Mouse (Mus musculus): ENCODE results near the gene Prkd1. TPM values are rescaled to one million over a fixed set of nuclear protein-coding genes. Genes with fewer than 3 reads are reported as not detected.

The Prkd1 gene
- total RNA-seq, 2 experiments from 2014 or later, result not detected

DNA sequence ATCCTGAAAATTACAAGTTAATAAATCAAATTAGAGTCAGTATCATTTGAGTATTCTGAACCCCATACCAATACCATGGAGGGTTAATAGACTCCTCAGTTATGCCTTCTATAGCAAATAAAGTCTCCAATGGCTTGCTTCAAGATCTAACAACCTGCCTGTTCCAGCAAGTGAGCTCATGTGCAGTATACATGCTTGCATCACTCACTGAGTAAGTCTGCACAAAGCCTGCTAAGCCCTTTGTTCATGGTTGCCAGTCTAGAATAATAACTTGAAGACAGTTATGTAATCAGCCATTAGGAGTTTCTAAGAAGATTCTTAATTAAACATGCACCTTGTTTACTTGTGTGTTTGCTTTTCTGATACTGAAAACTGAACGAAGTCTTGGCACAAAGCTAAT, 88.4 kb downstream of the Prkd1 start:
- no peak for ATAC-seq (replicated peaks; ENCODE audit: poor library complexity)

- ATAC-seq (replicated peaks; ENCODE audit: poor library complexity), result no peak
Measured at GRCm38 (mm10) chr12:50558231-50558630, 90.7 kb downstream of the Prkd1 start.

DNA sequence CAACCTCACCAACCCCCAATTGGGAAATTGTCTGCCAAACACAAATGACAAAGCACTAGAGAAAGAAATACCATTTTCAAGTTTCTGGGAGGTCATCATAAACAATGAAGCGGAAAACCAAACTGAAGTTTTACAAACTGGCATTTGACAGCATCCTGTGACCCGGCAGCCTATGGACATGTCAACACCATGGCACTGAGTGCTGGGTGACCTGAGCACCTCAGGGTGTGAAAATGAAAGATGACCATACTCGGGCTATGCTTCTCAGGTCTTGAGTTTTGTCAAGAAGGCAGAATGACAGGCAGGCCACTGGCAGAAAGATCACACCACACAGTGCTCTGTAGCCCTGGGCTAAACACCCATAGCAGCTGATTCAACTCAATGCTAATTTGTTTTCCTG, 94.7 kb downstream of the Prkd1 start:
- no peak for ATAC-seq (replicated peaks; ENCODE audit: poor library complexity)

GRCm38 (mm10) chr12:50549860-50550555, 98.9 kb downstream of the Prkd1 start:
- ATAC-seq (replicated peaks; ENCODE audit: poor library complexity), result no peak

DNA sequence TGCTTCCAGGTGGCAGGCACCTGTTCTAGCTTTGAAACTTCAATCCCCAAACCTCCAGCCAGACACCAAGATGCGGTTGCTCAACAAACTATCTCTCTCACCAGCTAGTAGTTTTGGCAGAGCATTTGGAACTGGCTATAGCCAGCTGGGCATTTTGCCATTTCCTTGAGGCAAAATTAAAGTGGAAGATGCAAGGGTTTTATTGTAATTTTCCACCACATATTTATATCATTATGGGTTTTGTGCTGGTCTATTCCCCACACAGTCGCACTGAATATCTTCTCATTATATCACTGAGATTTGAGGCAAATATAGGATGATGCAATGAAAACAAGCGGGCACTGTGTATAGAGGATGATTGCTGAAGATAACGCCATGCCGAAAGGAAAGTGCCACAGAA, 102.5 kb downstream of the Prkd1 start:
- no peak for ATAC-seq (replicated peaks; ENCODE audit: poor library complexity)

- no peak for ATAC-seq (replicated peaks; ENCODE audit: poor library complexity)
Measured at GRCm38 (mm10) chr12:50545610-50545919, 103.3 kb downstream of the Prkd1 start.

DNA sequence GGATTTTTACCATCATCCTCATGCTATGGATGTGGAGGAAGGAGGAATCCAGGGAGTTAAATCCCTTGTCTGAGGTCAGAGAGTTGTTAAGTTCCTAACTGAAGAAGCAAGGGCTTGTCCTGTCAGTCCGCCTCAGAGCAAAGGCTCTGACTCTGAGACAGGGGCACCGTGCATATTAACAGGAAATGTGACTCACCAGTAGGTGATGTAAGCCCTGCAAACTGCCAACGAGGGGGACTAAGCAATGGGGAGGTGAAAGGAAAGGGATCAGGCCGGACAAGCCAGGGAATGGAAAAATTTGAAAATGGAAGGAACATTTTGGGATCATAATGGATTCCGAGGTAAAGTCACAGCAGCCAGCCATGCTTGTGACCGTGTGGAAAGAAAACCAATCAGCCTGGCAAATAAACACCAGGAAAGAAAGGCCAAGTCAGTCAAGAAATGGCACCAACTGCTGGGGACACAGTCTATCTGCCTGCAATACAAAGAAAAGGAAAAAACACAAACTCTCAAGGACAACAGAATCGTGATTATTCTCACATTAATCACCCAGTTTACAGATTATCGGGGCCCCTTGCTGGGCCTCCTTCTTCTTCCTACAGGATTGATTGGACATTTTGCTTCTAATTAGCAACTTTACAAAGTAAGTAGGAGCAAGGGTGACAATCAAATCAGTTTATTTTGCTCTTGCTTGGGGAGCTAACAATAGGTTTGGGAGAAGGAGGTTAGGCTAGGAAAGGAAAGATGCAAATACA, 103.9 kb downstream of the Prkd1 start:
- ATAC-seq (replicated peaks; ENCODE audit: poor library complexity), result no peak

DNA sequence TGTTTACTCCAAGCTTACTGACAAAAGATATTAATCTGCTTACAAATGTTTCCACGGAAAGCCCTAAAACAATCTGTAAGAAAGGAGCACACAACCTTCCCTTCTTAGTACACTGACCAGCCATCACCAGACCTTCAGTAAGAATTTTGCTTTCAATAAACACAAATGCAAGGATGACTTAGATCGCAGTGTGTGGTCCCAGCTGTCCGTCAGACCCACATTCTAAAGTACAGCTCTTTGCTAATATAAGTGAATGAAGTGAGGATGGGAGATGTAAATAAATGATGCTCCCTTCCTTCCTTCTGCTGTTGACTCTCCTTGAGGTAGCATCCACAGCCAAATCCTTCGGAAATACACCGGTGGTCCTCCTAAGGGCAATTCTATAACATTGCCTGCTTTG, 108.1 kb downstream of the Prkd1 start:
- ATAC-seq (replicated peaks; ENCODE audit: poor library complexity), result no peak

- no peak for ATAC-seq (replicated peaks; ENCODE audit: poor library complexity)
Measured at GRCm38 (mm10) chr12:50538296-50538965, 110.5 kb downstream of the Prkd1 start.

- no peak for ATAC-seq (replicated peaks; ENCODE audit: poor library complexity)
Measured at GRCm38 (mm10) chr12:50537761-50538160, 111.1 kb downstream of the Prkd1 start.

- no peak for ATAC-seq (replicated peaks; ENCODE audit: poor library complexity)
Measured at GRCm38 (mm10) chr12:50537006-50537405, 111.9 kb downstream of the Prkd1 start.

DNA sequence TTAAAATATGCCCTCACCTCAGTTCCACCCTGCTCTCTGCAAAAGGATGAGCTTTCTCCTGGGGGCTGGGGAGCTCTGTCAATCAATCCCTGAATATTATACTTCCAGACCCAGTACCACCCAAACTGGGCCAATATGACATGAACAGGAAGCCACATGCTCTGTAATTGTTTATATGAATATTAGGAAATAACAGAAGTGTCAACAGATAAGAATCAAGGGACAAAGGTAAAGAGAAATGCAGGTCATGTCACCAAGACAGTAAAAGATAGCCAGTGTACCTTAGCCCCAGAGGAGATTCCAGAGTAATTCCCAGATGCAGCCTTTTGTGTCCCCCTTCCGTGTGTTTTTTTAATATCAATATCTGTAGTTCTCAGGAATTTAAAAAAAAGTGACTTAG, 120.3 kb downstream of the Prkd1 start:
- ATAC-seq (replicated peaks; ENCODE audit: poor library complexity), result no peak

- ATAC-seq (replicated peaks; ENCODE audit: poor library complexity), result no peak
Measured at GRCm38 (mm10) chr12:50524061-50524460, 124.8 kb downstream of the Prkd1 start.

DNA sequence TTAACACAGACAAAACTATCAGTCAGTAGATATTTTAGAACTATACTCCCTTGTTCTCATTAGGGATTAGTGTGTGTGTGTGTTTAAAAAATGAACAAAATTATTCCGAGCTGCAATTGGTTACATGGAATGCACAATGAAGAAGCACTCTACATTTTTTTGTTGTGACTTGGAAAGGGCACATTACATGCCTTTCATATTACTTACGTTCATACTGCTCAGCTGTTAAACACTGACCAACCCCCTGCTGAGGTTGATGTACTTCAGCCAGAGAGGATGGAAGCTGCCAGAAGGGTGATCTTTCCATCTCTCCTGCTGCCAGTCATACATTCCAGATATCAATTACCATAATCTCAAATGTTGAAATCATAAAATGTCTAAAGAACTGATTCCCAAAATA, 134.4 kb downstream of the Prkd1 start:
- no peak for ATAC-seq (replicated peaks; ENCODE audit: poor library complexity)

GRCm38 (mm10) chr12:50511486-50512225, 137.2 kb downstream of the Prkd1 start:
- no peak for ATAC-seq (replicated peaks; ENCODE audit: poor library complexity)

GRCm38 (mm10) chr12:50508762-50509161, 140.1 kb downstream of the Prkd1 start:
- ATAC-seq (replicated peaks; ENCODE audit: poor library complexity), result no peak

DNA sequence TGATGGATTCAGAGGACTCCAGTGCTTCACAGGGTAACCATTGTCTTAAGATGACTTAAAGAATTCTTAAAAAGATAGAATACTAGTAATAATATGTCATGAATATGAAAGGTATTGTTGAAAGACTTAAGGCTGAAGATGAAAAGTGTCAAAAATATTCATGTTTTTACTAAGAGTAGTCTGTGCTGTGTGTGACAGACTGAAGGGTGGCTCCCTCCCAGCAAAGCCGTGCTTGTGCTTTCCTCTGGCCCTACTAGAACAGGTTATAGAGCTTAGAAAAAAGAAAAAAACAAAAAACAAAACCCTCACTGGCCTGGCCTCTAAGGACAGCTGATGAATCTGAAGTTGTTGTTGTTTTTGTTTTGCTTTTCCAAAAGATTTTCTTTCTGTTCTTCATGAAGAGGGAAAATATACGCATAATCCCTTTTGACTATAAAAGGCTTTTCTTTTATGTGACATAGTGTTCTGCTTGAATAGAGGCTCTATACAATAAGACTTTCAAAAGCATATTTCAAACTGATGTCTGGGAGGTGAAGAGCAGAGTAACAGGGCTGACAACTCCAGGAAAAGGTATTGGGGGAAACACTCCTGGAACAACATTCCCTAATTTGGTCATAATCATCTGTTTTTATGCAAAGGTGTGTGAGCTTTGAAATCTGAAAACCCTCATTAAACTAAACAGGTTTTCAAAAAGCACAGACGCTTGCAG, 148.9 kb downstream of the Prkd1 start:
- no peak for ATAC-seq (replicated peaks; ENCODE audit: poor library complexity)

DNA sequence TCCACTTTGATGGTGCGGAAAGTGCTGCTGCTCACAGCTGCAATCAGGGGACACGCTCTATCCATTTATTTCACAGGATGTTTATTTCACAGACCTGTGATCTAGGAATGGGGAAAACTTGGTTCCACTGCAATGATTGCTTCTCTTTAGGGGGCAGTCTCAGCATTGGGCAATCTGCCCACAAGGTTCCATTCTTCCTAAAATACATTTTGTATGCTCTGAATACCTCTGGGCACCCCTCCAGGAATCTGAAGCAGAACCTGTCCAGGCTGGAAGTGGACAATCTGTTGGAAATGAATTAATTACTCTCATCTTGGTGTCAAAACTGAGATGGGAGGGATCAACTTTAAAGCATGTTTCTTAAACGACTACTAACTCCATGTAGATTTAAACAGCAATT, 152.9 kb downstream of the Prkd1 start:
- ATAC-seq (replicated peaks; ENCODE audit: poor library complexity), result no peak

DNA sequence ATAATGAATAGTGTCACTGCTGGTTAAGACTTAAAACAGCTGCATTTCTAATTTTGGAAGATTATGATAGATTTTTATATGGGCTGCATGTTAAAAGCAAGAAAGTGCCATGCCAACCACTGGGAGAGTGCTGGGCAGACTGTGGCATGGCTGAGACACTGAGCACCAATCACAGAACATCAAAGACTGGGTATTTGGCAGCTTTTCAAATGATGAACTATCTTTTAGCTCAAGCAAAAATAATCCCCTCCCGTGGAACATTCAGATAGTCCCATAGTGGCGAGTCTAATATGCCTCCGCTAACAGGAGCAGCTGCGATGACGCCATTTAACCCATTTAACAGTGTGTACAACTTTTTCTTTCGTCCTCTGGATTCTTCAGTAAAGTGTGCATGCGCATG, 169.1 kb downstream of the Prkd1 start:
- ATAC-seq (replicated peaks; ENCODE audit: poor library complexity), result no peak

GRCm38 (mm10) chr12:50457151-50457550, 191.7 kb downstream of the Prkd1 start:
- no peak for ATAC-seq (replicated peaks; ENCODE audit: poor library complexity)

DNA sequence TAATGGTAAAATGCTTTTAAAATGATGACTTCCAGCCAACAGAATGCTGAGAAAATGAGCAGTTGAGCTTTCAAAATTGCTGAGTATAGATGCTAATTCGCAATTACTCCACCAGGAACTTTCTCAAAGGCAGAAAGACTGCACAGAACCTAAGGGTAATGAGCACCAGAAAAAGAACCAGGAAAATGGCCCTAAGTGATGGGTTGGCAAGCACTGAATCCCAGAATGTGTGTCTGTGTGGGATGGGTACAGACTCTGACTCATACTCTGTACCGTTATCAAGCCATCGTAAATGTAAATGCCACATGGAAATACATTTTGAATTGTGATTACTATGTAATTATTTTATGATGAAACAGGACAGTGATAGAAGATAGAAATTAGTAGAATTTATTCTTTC, 197.1 kb downstream of the Prkd1 start:
- ATAC-seq (replicated peaks; ENCODE audit: poor library complexity), result no peak
